Mouse (Mus musculus): Measurements from ENCODE around the gene Cfap73.
A peak's percentile ranks its signal among the peaks of the same experiment; 100 is the strongest.

The Cfap73 gene

DNA sequence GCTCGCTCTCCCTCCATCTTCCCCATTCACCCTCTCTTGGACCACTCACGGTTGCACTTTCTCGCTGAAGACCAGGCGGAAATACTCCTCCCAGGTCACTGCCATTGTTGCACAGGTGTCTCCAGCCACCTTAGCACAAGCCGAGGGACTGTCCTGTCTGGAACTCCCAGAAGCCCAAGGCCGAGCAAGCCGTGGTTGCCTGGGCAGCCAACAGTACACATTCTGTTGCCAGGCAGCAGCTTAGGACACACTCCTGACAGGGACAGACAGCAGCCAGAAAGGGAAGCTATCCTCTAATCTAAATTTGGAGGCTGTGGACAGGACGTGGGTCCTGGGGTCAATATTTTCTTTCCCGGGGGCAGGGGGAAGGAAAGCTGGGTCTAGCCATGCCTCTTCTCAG is at the start of gene Cfap73:
Gene Cfap73 (minus strand): TSS at position 105 of the 400 bp plus-strand sequence.
- DNase-seq (ENCODE audit: extremely low spot score, low read depth, low spot score), result no peak

- DNase-seq (ENCODE audit: extremely low spot score, low read depth, low spot score), result no peak
These were observed 49.1 kb upstream of the Cfap73 start for GRCm38 (mm10) chr5:120682982-120683771.

DNA sequence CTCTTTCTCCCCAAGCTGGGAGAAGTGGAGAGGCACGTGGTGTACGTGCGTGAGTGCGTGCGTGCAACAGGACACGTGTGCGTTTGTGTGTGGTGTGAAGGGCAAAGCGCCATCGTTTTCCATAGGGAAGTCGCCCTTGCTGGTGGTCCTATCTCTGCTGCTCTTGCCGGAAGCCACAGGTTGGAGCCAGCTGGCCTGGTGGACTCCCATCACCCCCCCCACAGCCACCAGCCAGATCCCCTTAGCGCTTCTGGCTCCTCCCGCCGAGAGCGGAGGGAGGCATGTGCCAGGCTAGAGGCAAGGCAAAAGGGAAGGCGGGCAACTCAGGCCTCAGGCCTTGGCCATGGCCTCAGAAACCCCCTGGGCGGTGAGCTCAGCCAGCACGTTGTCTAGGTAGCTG is 46.9 kb upstream of the Cfap73 start:
- no peak for DNase-seq (ENCODE audit: extremely low spot score, low read depth, low spot score)

DNA sequence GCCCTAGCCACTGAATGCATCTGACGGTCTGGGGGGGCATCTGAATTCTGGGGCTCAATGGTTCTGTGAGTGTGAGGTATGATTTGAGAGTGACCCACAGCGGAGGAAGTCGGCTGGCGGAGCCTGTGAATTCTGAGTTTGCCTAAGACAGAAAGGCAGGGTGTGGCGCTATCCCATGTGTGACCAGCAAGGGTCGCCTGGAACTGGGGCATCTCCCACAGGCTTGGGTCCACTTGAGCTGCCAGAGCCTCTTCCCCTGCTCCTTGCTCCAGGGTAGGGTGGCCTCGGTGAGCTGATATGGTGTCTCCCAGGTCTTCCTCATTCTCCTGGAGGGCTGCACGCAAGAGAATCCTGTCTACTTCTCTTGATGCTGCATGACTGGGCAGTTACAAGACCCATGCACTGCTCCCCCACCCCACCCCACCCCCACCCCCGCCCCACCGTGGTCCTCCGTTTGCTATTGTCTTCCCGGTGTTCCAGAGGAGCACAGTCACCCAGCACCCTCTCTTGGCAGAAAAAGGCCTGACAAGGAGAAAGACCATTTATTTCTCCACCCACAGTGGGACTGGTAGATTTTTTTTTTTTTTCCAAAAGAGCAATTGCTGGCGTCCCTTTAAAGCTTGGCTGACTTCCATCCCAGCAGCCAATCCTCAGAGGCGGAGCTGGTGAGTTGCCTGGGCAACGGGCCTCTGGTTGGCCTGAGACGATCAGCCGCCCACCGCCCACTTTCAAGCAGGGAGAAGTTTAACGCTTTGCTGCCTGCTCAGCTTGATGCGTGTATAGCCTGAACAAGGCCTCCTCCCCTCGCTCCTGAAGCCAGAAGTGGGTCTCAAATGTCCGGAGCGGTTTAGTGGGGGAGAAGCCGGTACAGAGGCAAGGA is 45.9 kb upstream of the Cfap73 start:
- DNase-seq (ENCODE audit: extremely low spot score, low read depth, low spot score), result peak; percentile 74

DNA sequence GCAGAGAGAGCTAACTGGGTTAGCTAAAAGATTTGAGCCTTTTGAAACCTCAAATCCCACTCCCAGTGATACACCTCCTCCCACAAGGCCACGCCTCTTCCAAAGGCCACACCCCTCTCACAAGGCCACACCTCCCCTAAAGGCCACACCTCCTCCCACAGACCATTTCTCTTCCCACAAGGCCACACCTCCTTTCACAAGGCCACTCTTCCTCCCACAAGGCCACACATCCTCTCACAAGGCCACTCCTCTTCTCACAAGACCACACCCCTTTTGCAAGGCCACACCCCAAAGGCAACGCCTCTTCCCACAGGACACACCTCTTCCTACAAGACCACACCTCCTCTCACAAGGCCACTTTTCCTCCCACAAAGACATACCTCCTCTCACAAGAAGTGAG is 43.5 kb upstream of the Cfap73 start:
- no peak for DNase-seq (ENCODE audit: extremely low spot score, low read depth, low spot score)

DNA sequence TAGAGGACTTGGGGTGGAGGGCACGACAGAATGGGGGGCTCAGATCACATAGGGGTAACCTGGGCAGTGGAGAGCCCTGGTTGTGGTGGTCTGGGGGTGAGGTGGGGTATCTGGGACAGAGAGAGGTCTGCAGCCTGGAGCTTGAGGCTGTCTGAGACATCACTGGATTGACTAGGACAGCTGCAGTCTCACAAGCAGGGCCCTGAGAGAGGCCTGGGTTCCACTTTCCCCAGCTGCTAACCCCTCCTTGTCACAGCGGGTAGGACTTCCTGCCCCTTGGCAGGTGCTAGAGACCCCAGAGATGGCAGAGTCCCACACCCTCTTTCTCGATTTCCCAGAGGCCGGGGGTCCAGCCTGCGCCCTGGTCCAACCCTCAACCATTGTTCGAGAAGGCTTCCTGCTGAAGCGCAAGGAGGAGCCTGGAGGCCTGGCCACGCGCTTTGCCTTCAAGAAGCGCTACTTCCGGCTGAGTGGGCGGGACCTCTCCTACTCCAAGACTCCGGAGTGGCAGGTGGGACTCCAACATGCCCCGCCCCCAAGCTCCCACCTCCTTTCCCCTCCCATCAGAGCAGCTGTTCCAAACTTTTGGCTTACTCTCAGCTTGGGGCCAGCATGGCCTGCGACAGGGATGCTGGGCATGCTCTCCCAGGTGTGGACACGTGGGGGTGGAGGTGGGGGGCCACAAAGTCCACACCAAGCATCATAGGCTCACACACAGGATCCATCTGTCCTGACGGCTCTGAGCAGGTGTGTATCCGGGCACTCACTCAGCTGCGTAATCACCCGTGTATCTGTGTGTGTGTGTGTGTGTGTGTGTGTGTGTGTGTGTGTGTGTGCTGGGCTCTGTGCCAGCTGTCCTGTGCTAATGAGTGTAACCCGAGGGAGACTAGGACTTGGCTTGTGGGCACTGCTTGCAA is 40.5 kb upstream of the Cfap73 start:
- no peak for DNase-seq (ENCODE audit: extremely low spot score, low read depth, low spot score)

GRCm38 (mm10) chr5:120673626-120674025 is 39.6 kb upstream of the Cfap73 start:
- no peak for DNase-seq (ENCODE audit: extremely low spot score, low read depth, low spot score)

GRCm38 (mm10) chr5:120671865-120672264 is 37.8 kb upstream of the Cfap73 start:
- DNase-seq (ENCODE audit: extremely low spot score, low read depth, low spot score), result no peak

GRCm38 (mm10) chr5:120670132-120670531 is 36.1 kb upstream of the Cfap73 start:
- no peak for DNase-seq (ENCODE audit: extremely low spot score, low read depth, low spot score)

DNA sequence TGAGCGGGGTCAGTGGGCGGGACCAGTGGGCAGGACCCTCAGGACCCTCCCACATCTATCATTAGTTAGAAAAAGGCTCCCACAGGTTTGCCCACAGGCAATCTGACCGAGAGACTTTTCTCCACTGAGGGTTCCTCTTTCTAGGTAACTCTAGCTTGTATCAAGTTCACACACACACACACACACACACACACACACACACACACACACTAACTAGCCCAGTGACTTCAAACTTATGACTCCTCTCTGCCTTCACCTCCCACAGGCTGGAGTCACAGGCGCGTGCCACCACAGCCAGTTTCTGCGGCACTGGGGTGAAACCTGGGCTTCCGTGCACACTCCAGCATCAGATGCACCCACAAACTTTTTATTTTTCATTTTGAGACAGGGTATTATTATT is 34.7 kb upstream of the Cfap73 start:
- DNase-seq (ENCODE audit: extremely low spot score, low read depth, low spot score), result no peak

DNA sequence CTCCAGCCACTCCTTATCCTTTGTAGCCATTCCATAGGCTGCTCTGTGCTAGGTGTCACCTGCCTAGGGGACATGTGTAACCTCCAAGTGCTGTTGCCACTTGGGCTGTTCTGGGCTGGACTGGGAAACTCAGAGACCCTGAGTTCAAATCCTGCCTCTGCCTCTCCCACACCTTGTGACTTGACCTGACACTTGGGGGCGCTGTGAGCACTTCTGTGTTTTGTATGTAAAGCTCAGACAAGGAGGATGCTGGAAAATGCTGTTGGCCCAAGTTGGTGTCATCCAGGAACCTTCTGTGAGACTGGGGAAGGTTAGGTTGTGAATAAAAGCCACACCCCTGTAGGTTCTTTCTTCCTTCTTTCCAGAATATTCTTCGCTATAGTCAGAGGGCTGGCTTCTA is 30.9 kb upstream of the Cfap73 start:
- no peak for DNase-seq (ENCODE audit: extremely low spot score, low read depth, low spot score)

GRCm38 (mm10) chr5:120660816-120661215 is 26.8 kb upstream of the Cfap73 start:
- DNase-seq (ENCODE audit: extremely low spot score, low read depth, low spot score), result no peak

DNA sequence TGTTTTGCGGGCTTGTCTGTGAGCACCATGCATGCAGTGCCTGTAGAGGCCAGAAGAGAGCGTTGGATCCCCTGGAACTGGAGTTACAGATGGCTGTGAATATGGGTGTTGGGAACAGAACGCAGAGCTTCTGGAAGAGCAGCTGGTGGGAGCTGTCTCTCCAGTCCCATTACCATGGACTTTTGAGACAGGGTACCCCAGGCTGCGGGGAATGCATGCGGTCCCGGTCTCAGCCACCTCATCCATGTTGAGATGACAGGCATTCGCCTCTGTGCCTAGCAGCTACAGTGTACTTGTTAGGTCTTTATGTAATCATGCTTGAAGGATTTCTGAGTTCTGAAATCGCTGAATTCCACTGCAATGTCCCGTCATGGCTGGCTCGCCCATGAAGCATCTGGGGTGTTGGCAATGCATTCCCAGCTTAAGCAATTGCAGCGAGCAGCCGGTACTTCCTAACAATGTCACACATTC is 22.3 kb upstream of the Cfap73 start:
- no peak for DNase-seq (ENCODE audit: extremely low spot score, low read depth, low spot score)

DNA sequence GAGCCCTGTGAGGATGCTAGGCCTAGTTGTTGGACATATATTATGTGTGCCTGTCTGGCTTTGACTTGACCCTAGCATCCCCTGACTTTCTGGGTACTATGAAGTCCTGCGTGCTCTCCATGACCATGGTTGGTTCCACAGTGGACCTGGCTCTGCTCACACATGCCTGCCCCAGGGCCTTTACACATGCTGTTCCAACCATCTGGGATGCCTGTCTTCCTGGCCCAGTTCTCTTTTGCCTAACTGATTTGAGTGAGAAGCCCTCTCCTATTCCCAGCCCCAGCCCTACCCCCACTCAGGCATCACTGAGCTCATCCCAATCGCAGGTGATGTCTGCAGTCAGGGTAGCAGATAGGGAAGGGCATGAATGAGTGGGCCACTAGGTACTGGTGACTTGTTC is 19.8 kb upstream of the Cfap73 start:
- no peak for DNase-seq (ENCODE audit: extremely low spot score, low read depth, low spot score)

GRCm38 (mm10) chr5:120652915-120653701 is 19.1 kb upstream of the Cfap73 start:
- no peak for DNase-seq (ENCODE audit: extremely low spot score, low read depth, low spot score)

DNA sequence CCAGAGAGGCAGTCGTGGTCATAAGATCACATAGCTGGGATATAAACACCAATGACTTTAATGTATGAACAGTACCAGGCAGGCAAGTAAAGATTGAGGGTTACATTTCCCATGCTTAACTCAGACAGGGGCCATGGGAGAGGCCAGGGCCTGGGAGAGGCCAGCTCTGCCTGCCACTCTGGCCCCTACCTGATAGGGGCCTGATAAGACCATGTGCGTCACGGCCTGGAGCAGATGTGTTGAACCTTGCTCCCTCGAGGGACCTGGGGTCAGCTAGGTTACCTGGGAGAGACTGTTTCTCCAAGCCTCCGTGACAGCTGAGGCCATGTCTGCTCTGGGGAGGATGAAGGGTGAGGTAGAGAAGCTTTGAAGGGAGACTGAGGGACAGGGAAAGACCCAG is 17.2 kb upstream of the Cfap73 start:
- DNase-seq (ENCODE audit: extremely low spot score, low read depth, low spot score), result no peak

- DNase-seq (ENCODE audit: extremely low spot score, low read depth, low spot score), result no peak
These were observed 15.9 kb upstream of the Cfap73 start for GRCm38 (mm10) chr5:120649938-120650337.

DNA sequence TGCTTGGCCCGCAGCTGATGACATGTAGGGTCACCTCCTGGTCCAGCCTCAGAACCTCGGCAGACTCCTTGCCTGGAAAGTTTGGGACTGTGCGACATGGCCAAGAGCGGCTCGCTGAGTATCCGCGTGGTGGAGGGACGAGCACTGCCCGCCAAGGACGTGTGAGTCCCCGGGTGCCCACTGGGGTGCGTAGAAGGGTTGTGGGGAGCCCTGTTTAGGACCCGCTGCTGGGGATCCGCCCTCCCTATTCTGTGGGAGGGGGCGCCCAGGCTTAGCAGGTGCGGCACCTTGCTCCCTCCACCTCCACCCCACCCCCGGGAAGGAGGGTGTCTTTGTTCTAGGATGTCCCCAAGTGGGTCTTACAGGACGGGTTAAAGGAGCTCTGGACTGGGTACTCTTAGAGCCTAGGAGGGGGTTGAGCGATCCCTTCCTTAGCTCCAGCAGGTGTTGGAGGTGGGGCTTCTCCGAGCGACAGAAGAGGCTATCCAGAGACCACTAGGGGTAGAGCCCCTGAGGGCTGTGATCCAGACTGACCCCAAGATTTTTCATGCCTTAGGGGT is 15.4 kb upstream of the Cfap73 start:
- DNase-seq (ENCODE audit: extremely low spot score, low read depth, low spot score), result no peak

DNA sequence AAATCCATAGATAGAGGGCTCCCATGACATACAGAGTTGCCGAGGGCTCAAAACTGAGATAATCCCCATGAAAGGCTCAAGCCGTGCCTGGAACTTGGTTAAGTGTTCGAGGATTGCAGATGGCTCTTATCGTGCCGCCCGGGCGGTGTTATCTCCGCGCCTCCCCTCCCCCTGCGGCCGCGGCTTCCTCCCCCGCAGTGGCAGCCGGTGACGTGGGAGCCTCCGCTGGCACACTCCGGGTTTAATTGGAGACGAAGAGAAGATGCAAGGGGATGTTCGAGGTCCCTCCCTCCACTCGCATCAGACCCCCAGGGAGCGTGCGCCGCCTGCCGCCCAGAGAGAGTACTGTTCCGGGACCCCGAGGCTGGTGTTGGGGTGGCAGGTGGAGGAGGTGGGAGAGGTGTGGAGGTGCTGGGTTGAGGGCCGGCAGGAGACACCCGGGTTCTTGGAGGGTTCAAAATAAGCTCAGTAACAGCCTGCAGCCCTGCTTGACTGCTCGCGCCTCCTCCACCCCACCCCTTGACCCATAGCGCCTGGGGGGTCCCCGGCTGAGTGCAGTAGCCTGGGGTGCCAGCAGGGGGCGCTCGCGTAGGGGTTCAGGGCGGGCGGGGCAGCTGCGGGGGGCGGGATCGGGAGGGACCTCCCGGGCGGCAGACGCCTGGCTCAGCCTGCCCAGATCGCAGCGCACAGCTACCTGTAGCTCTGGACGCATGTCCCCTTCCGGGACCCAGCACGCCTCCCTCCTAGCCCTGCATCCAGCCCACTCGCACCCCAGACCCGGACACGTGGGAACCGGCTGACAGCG is 14.7 kb upstream of the Cfap73 start, which contains the start of gene Rasal1:
Gene Rasal1 (plus strand): TSS at position 244 of the 805 bp plus-strand sequence.
- DNase-seq (ENCODE audit: extremely low spot score, low read depth, low spot score), result no peak

Measured in hindlimb bud, embryonic 11.5 days (tissue).